In genomic region chr16:44685401-44685800, GRCm38 (mm10) we compare ENCODE assay signal across 32 mouse cellular contexts. TPM values are rescaled to one million over a fixed set of nuclear protein-coding genes. Genes with fewer than 3 reads are reported as not detected.
DNase-seq lines count a peak whose midpoint lies in the region; ATAC-seq lines count a peak whose summit lies in the region.
"Had no signal": no experiment of that assay in that cellular context is flagged by ENCODE, and none has a peak within 500 bp of the region (broad histone marks: within the 10 kb centered on the region; RNA-seq: fewer than 3 reads in every experiment).

No protein-coding gene starts in this region.

- H3K4me2 ChIP-seq in forebrain, embryonic 16.5 days (ENCODE audit: low read length), result no peak overlapping the region
- no peak overlapping the region for H3K4me2 ChIP-seq in midbrain, embryonic 14.5 days (ENCODE audit: low read length)
- H3K4me2 ChIP-seq: heart, embryonic 11.5 days; limb, embryonic 12.5 days; liver, embryonic 11.5 days; lung, embryonic 15.5 days; midbrain, embryonic 11.5 days had no signal

- peaks cover 74% of the 10 kb centered on the region for H3K4me1 ChIP-seq in forebrain, embryonic 10.5 days
- H3K4me1 ChIP-seq in forebrain, embryonic 16.5 days (replicated peaks; ENCODE audit: control insufficient read depth, insufficient read depth, low read length), result peaks cover 38% of the 10 kb centered on the region
- peaks cover 74% of the 10 kb centered on the region for H3K4me1 ChIP-seq in midbrain, embryonic 10.5 days
- H3K4me1 ChIP-seq in midbrain, embryonic 14.5 days (ENCODE audit: control insufficient read depth, insufficient read depth, low read length), result peaks cover 28% of the 10 kb centered on the region

- no peak for ATAC-seq in forebrain, embryonic 16.5 days
- ATAC-seq in midbrain, embryonic 14.5 days (ENCODE audit: low FRiP score, low TSS enrichment), result no peak
- ATAC-seq in CD4-positive, CD25-positive, alpha-beta regulatory T cell, adult 4 months, result no peak
- ATAC-seq: forebrain, embryonic 14.5 days; inflammation-experienced regulatory T-cells, adult 6 months had no signal

- no peaks in the 10 kb centered on the region for H3K27me3 ChIP-seq in forebrain, embryonic 10.5 days (ENCODE audit: poor library complexity, severe bottlenecking)
- no peaks in the 10 kb centered on the region for H3K27me3 ChIP-seq in forebrain, embryonic 16.5 days (replicated peaks; ENCODE audit: control insufficient read depth, insufficient read depth, low read length)
- H3K27me3 ChIP-seq in midbrain, embryonic 10.5 days (ENCODE audit: low read depth, poor library complexity, severe bottlenecking), result no peaks in the 10 kb centered on the region; the same call in 1 of the 2 replicates
- H3K27me3 ChIP-seq in midbrain, embryonic 14.5 days (ENCODE audit: control insufficient read depth, insufficient read depth, low read length), result no peaks in the 10 kb centered on the region
- H3K27me3 ChIP-seq: limb, embryonic 12.5 days; lung, embryonic 15.5 days had no signal

- no peak overlapping the region for H3K4me3 ChIP-seq in forebrain, embryonic 10.5 days
- no peak overlapping the region for H3K4me3 ChIP-seq in forebrain, embryonic 16.5 days (replicated peaks; ENCODE audit: low read length)
- no peak overlapping the region for H3K4me3 ChIP-seq in midbrain, embryonic 10.5 days
- H3K4me3 ChIP-seq in midbrain, embryonic 14.5 days (replicated peaks; ENCODE audit: low read depth, low read length), result no peak overlapping the region
- H3K4me3 ChIP-seq: erythroblast, embryonic 14.5 days; gastrocnemius, adult 2 months; limb, embryonic 12.5 days; lung, embryonic 15.5 days; myocyte had no signal

- H3K9ac ChIP-seq in forebrain, embryonic 16.5 days (replicated peaks; ENCODE audit: low read depth, low read length), result no peak overlapping the region
- no peak overlapping the region for H3K9ac ChIP-seq in midbrain, embryonic 14.5 days (replicated peaks; ENCODE audit: low read length)
- H3K9ac ChIP-seq: limb, embryonic 12.5 days; lung, embryonic 15.5 days had no signal

- H3K36me3 ChIP-seq in forebrain, embryonic 10.5 days (replicated peaks), result peaks cover 11% of the 10 kb centered on the region
- H3K36me3 ChIP-seq in forebrain, embryonic 16.5 days (ENCODE audit: control insufficient read depth, insufficient read depth), result no peaks in the 10 kb centered on the region
- peaks cover 6% of the 10 kb centered on the region for H3K36me3 ChIP-seq in midbrain, embryonic 10.5 days
- H3K36me3 ChIP-seq in midbrain, embryonic 14.5 days (ENCODE audit: control insufficient read depth, insufficient read depth, low read length), result no peaks in the 10 kb centered on the region
- H3K36me3 ChIP-seq: G1E; lung, embryonic 15.5 days had no signal

- 83% methylated on average over 7 of the region's 7 CpGs for WGBS in forebrain, embryonic 10.5 days
- 77% methylated on average over 7 of the region's 7 CpGs for WGBS in forebrain, embryonic 16.5 days
- 75% methylated on average over 7 of the region's 7 CpGs for WGBS in midbrain, embryonic 10.5 days
- 82% methylated on average over 7 of the region's 7 CpGs for WGBS in midbrain, embryonic 14.5 days

- DNase-seq in adrenal gland, adult (ENCODE audit: inconsistent age in 2 of 2, low spot score in 1 of 2), result peak; percentile 30 to 69
- DNase-seq in adrenal gland, adult 8-10 months, result no peak
- no peak for DNase-seq in forebrain, embryonic 10.5 days (ENCODE audit: extremely low spot score, low spot score)
- no peak for DNase-seq in midbrain, embryonic 10.5 days (ENCODE audit: low spot score)
- no peak for DNase-seq in midbrain, embryonic 14.5 days
- DNase-seq in urinary bladder, postnatal 36 days (ENCODE audit: low spot score in 2 of 2), result no peak
- DNase-seq: cerebellum, adult 11-12 months; cerebellum, adult 9-11 months; embryo, embryonic 11 days; gastrocnemius, adult 2 months; gastrocnemius, postnatal 36 days; heart, adult 18-20 months; heart, postnatal 36 days; kidney, adult 11 months; kidney, postnatal 14 days; layer of hippocampus, adult 9-11 months; right cerebral cortex, adult 18-20 months; spleen, adult 18-20 months; thymus, adult 18-20 months; thymus, postnatal 25 days had no signal

- peaks cover 13% of the 10 kb centered on the region for H3K9me3 ChIP-seq in forebrain, embryonic 10.5 days
- H3K9me3 ChIP-seq in forebrain, embryonic 16.5 days (ENCODE audit: control insufficient read depth, low read length), result no peaks in the 10 kb centered on the region
- peaks cover 14% of the 10 kb centered on the region for H3K9me3 ChIP-seq in midbrain, embryonic 10.5 days (replicated peaks)
- H3K9me3 ChIP-seq in midbrain, embryonic 14.5 days (ENCODE audit: control insufficient read depth, low read length), result peaks cover 10% of the 10 kb centered on the region
- H3K9me3 ChIP-seq: G1E; lung, embryonic 15.5 days had no signal

- H3K27ac ChIP-seq in forebrain, embryonic 10.5 days, result peak overlapping the region; percentile 90
- H3K27ac ChIP-seq in forebrain, embryonic 16.5 days (ENCODE audit: low read length), result no peak overlapping the region
- peak overlapping the region; percentile 90 for H3K27ac ChIP-seq in midbrain, embryonic 10.5 days (replicated peaks)
- no peak overlapping the region for H3K27ac ChIP-seq in midbrain, embryonic 14.5 days (replicated peaks; ENCODE audit: low read depth, low read length)
- H3K27ac ChIP-seq: gastrocnemius, adult 2 months; lung, embryonic 15.5 days had no signal

RNA-seq across cellular contexts. Expression of gene Nepro, which starts 38.7 kb away (rescaled TPM):
- 10 to 100 TPM; 10.8 to 13.6 (median 12.1) TPM for total RNA-seq in adrenal gland, adult 8-10 months (2022)
- polyA plus RNA-seq in forebrain, embryonic 10.5 days (2016; fragmentation: Nextera tagmentation; extraction: Ambion mirVana), result 15.4 and 17.1 TPM in 2 replicates
- 4.9 and 5.6 TPM in 2 replicates for polyA plus RNA-seq in forebrain, embryonic 16.5 days (2015; fragmentation: Nextera tagmentation; extraction: Ambion mirVana)
- 11.3 and 14.0 TPM in 2 replicates for polyA plus RNA-seq in midbrain, embryonic 10.5 days (2016; fragmentation: Nextera tagmentation; extraction: Ambion mirVana)
- 3.8 and 5.7 TPM in 2 replicates for polyA plus RNA-seq in midbrain, embryonic 14.5 days (2014; fragmentation: Nextera tagmentation; extraction: Ambion mirVana)
- 10 to 100 TPM in 1 of 2 experiments, 1 to 10 TPM in 1; 7.5 to 10.1 TPM for polyA plus RNA-seq in CD4-positive, CD25-positive, alpha-beta regulatory T cell, adult 4 months (2017; shearing (Covaris generic))

Comparison
In these comparisons a context has a peak if more than half of its experiments do, and no peak if none do; other contexts are left out.
1. DNase-seq: peak in adrenal gland, adult (2 of 2); none in adrenal gland, adult 8-10 months (single experiment), forebrain, embryonic 10.5 days (single experiment), midbrain, embryonic 10.5 days (single experiment), midbrain, embryonic 14.5 days (single experiment) and urinary bladder, postnatal 36 days (0 of 2).
2. H3K27ac ChIP-seq: peak in forebrain, embryonic 10.5 days (single experiment) and midbrain, embryonic 10.5 days (single experiment); none in forebrain, embryonic 16.5 days (single experiment) and midbrain, embryonic 14.5 days (single experiment).